Mouse (Mus musculus) heart, postnatal 10 days (tissue): ENCODE results near the gene Them7. TPM values are rescaled to one million over a fixed set of nuclear protein-coding genes. Genes with fewer than 3 reads are reported as not detected.

Source experiments
- DNase-seq, 2 experiments: peaks; one replicate each; pipeline ENCODE4 v3.0.0; 2021
- intact Hi-C: fragments of 180-260 bp; cut with DNase I; formaldehyde crosslinking; loops from one replicate; pipeline ENCODE4 v1.15.1; 2025
- total RNA-seq, 2 experiments: library from RNA; stranded (reverse); gene quantifications; 2 replicates each; pipeline ENCODE4 v1.2.3; 2021

Them7 gene
- total RNA-seq, 2 experiments from 2014 or later = 0.98 to 1.1 TPM

DNA sequence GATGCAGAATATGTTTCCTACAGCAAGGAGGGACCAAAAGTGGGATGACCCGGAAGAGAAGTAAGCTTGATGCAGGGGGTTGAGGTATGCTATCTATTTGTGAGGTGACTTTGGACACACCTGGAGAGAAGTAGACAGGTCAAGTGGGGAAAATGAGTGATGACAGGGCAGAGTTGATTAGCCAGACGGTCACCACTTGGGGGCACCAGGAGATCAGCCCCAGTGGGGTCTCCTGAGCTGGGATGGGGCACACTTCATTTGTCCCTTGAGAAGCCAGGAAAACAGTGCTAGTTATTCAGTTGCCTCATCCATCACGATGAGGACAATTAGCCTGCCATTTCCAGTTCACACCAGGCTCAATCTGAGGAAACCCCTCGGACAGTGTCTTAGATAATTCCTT is 143.5 kb downstream of the Them7 start:
- intact Hi-C loops = loop anchor here (2.0 kb wide), 1 partner anchor 61 kb away; no protein-coding TSS in a partner anchor
- no peak for DNase-seq

GRCm38 (mm10) chr2:105370240-105370639 is 146.1 kb downstream of the Them7 start:
- DNase-seq = no peak
- intact Hi-C loops = no loop called here

- intact Hi-C loops = no loop called here
- DNase-seq = no peak
Observed at GRCm38 (mm10) chr2:105370698-105371097, 146.6 kb downstream of the Them7 start.

GRCm38 (mm10) chr2:105372156-105372555 is 148.0 kb downstream of the Them7 start:
- intact Hi-C loops = no loop called here
- DNase-seq = no peak

- DNase-seq = no peak
- intact Hi-C loops = no loop called here
Observed at GRCm38 (mm10) chr2:105372727-105373126, 148.6 kb downstream of the Them7 start.

- no peak for DNase-seq
- intact Hi-C loops = no loop called here
Observed at GRCm38 (mm10) chr2:105373658-105374057, 149.5 kb downstream of the Them7 start.

DNA sequence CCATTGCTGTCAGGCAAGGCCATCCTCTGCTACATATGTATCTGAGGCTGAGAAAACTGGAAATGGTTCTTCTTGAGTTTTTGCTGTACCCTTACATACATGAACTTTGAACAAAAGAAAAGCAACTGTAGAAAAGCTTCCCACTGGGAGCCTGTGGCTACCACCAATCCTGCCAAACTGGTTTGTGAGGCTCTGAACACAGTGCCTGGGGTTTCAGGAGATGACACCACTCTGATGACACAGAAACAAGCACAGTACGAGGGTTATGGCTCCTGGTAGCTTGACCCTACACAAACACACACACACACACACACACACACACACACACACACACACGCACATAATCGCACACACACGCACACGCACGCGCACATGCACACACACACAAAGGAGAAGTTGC is 151.1 kb downstream of the Them7 start:
- DNase-seq = no peak
- intact Hi-C loops = no loop called here

DNA sequence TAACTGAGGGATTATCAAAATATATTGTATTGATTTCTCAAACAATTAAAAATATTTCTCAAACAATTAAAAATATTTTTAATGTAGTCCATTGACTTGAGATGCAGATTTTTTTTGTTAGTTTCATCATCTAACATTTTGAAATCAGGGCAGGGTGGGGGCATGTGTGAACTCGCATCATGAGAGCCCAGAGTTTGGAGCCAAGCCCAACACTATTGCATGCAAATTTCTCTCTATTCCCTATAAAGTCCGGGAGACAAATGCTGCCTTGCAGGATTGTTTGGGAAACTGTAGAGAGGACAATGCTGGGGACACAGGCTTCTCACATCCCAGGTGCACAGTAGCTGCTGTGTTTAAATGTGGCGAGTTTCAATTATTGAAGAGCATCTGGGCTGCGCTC is 151.6 kb downstream of the Them7 start:
- intact Hi-C loops = no loop called here
- no peak for DNase-seq

- no peak for DNase-seq
- intact Hi-C loops = no loop called here
Observed at GRCm38 (mm10) chr2:105379682-105380081, 155.6 kb downstream of the Them7 start.

DNA sequence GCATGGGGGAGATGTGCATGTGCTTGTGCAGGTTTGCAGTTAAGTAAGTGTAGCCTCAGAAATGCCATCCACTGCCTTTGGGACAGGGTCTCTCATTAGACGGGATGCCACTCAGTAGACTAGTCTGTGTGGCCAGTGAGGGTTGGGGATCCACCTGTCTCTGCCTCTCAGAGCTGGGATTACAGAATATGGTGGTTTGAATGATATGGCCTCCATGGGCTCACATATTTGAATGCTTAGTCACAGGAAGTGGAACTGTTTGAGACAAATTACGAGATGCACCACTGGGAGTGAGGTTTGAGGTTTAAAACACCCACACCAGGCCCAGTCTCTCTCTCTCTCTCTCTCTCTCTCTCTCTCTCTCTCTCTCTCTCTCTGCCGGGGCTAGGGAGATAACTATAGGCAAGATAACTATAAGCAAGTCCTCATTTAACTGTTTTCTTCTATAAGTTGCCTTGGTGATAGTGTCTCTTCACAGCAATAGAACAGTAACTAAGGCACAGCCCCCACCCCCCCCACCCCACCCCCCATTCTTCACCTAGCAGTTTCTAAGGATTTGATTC is 156.7 kb downstream of the Them7 start:
- no peak for DNase-seq
- intact Hi-C loops = no loop called here

DNA sequence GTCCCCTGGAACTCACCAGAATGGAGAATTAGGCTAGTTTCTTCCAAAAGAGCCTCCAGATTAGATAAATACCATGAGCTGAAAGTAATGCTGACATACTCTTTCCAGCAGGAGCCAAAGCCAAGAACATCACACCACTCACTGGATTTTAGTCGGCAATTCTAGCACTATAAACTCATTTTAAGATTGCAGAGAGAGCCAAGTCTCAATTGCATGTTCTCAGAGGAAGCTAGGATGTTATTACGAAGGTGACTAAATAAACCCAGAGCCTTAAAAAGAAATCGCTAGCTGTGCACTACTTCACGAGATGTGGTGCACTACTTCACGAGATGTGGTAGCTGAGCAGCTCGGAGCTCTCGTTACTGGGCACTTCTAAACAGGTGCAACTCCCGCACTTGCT is 158.9 kb downstream of the Them7 start:
- peak; percentile 21 to 26 for DNase-seq
- intact Hi-C loops = no loop called here

DNA sequence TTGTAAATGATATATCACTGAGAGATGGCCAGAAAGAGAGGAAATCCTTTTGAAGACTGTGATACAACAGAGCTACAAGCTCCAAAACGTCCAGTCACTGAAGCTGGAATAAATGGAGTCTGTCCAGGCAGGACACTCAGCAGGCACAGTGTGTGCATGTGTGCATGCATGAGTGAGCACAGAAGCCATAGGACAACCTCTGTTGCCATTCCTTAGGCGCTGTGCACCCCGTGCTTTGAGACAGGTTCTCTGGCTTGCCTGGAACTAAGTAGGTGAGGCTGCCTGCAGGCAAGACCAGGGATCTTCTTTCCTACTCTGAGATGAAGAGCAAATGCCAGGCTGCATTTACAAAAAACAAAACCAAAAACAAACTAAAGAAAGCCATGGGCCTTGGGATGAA is 160.9 kb downstream of the Them7 start:
- no peak for DNase-seq
- intact Hi-C loops = no loop called here

DNA sequence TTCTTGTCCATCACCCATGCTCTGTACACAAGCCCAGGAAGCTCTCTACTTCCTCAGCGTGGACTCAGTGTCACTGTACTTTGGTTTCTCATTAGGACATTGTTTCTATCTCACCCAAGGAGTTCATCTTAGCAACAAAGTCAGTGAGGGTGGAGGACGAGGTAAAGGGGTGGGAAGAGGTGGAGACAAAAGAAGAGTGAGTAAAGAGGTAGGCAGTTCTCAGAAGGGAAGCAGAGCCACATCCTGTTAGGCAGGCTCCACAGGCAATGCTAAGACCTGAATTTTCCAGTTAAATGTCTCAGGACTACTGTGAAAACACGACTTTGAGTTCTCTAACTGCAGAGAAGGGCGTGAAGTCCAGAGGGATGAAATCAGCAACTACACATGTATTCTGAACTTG is 162.3 kb downstream of the Them7 start:
- intact Hi-C loops = no loop called here
- DNase-seq = no peak

DNA sequence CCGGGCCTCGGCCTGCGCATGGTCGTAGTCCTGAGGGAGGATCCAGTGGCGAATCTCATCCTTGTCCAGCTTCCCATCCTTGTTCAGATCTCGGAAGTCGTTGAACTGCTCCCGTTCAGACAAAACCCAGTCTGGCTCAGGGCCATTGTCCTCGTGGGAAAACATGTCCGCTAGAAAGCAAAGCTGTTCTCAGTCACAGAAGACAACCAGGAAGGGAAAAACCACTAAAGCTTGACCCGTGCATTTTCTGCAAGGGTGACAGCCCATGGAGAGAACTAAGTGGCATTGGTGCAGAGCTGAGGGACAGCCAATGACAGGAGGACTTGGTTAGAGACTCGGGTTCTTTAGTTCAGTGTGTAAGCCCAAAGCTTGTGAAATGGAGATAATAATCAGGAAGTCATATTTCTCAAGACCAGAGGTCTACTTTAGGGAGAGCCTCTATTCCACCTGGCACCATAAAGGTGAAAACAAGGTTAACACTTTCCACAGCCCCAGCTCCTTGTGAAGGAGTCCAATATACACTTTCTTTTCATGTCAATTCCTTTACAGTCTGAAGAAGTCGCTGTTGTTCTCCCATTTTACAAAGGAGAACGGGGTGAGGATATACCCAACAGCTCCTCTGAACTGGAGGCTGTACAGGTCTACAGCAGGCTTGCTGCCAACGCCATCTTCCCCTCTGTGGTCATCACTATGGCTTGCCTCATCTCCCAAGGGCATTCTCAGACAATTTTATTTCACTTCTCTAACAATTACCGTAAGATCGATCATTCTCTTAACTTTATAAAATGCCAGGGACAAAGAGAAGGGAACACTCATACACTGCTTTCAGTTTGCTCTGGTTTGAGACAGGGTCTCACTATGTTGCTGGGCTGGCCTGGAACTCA is 165.1 kb downstream of the Them7 start:
- intact Hi-C loops = no loop called here
- peak in 1 of 2 experiments; percentile 22 for DNase-seq

DNA sequence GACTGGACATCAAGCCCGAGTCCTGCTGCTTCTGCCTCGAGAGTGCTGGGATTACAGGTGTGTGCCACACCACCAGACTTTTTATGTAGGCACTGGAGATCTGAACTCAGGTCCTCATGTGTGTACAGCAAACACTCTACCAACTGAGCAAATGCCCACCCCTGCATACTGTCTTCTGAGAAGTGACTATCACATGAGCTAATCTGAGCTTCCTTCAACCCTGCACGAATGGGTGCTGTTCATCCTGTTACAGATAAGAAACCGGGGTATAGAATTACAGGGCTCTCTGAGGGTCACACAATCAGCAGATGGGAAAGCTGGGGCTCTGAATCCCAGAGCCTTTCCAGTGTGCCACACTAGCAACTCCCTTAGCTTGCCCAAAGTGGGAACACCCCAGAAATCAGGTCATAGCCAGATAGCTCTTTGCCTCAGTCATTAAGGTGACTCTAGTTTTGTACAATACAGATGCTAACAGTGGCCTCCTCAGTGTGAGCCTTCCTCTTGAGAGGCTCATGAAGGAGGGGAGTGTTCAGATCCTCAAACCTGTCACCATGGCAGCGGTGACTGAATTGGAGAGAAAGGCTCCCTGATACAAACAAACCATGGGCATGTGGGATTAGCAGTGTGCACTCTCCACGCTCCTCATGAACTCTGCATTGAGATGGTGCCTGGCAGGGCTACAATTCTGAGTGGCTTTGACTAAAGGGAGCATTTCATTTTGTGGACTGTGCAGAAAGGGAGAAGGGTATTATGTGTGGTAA is 166.7 kb downstream of the Them7 start:
- intact Hi-C loops = no loop called here
- DNase-seq = no peak

GRCm38 (mm10) chr2:105391414-105391784 is 167.3 kb downstream of the Them7 start:
- DNase-seq = no peak
- intact Hi-C loops = no loop called here

- intact Hi-C loops = no loop called here
- DNase-seq = no peak
Observed at GRCm38 (mm10) chr2:105392514-105392913, 168.4 kb downstream of the Them7 start.

GRCm38 (mm10) chr2:105394375-105394774 is 170.3 kb downstream of the Them7 start:
- intact Hi-C loops = no loop called here
- DNase-seq = no peak

GRCm38 (mm10) chr2:105396066-105396465 is 171.9 kb downstream of the Them7 start:
- intact Hi-C loops = no loop called here
- no peak for DNase-seq

GRCm38 (mm10) chr2:105397446-105398211 is 173.5 kb downstream of the Them7 start:
- intact Hi-C loops = no loop called here
- peak in 1 of 2 experiments; percentile 13 for DNase-seq

DNA sequence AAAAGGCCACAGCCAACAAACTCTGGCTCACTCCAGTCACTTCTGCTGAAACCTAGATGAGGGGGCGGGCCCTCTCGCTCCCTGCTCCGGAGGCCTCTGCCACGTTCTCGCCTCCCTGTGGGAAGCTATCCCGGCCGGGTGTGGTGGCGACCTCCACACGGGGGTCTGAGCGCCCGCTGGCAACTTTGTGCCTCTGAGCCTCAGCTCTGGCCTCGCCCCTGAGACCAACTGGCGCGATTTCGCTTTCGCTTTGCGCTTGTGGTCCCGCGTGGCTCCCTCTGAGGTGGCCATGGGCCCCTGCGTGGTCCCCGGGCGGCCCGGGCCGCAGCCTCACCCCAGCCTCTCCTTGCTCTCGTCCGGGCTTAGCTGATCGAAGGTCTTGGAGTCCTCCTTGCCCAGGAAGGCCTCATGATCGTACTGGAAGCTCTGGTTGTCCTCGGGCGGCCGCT is 174.5 kb downstream of the Them7 start:
- intact Hi-C loops = no loop called here
- DNase-seq = no peak
